Mouse (Mus musculus): ENCODE results near the gene Smim22.

GRCm38 (mm10) chr16:4984717-4985116, 22.4 kb upstream of the Smim22 start:
- TF ChIP-seq EP300 (IDR thresholded peaks at IDR 0.05; ENCODE audit: low read depth), result no peak
- no peak for TF ChIP-seq CTCF (IDR thresholded peaks at IDR 0.05; ENCODE audit: low read depth)

Measured in liver, postnatal 0 days (tissue).